Mouse (Mus musculus) leukemia stem cell, adult 10-12 weeks (primary cell): ENCODE results near the gene Gabbr1. TPM values are rescaled to one million over a fixed set of nuclear protein-coding genes. Genes with fewer than 3 reads are reported as not detected.

ENCODE experiments used
- polyA plus RNA-seq: library from polyadenylated mRNA; stranded (reverse); fragments of >175 nt; gene quantifications from 2 replicates; pipeline ENCODE4 v1.2.3, GENCODE M21; 2012; ENCODE audit warnings: low replicate concordance

Gene Gabbr1
- polyA plus RNA-seq = 15.3 and 37.9 TPM in 2 replicates

DNA sequence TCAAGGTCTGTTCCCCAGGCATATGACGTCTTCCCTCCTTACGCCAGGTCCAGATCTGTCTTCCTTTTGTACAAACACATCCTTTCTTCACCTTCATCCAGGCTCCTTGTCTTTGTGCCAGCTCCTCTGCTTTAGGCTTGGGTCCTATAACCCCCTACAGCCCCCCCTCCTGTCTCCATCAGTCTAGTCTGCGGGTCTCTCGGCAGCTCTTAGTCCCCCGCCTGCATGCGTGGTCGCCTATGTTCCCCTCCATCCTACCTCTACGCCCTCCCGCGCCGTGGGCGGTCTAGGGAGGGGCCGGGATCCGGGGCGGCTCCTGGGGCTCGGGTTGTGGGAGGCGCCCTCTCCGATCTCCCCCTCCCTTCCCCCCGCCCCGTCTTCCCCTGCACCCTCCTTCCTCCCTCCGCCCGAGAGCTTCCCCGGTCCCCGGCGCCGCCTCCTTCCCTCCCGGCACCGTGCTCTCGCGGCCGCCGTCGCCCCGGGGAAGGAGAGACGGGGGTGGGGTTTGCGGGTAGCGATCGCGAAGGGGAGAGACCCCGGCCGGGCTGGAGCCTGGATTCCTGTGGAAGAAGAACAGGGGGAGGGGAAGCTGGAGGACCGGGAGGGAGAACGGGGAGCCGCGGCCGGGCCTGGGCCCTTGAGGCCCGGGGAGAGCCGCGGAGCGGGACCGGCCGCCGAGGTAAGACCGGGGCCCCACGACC lies at the start of gene Gabbr1:
Gene Gabbr1 (plus strand): TSS at position 356 of the 701 bp plus-strand sequence.

DNA sequence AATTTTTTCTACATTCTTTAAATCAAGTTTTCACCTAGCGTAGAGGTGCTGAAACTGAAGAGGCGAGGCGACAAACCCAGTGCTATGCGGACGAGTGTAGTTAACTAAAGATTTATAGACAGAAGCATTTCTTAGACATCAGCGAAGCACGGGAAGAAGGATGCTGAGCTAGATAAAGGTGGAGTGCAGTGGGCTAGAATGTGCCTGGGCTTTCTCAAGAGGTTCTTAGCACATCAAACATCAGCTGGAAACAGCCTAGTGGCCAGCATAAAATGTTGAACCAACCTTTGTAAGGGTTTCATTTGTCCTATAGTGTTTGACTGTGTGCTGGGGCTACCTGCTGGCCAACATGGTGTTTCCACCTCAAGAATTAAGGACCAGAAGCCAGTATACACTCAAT lies 44.9 kb upstream of the Gabbr1 start, which contains the start of gene Zfp57:
Gene Zfp57 (plus strand): TSS at position 301 of the 400 bp plus-strand sequence.

DNA sequence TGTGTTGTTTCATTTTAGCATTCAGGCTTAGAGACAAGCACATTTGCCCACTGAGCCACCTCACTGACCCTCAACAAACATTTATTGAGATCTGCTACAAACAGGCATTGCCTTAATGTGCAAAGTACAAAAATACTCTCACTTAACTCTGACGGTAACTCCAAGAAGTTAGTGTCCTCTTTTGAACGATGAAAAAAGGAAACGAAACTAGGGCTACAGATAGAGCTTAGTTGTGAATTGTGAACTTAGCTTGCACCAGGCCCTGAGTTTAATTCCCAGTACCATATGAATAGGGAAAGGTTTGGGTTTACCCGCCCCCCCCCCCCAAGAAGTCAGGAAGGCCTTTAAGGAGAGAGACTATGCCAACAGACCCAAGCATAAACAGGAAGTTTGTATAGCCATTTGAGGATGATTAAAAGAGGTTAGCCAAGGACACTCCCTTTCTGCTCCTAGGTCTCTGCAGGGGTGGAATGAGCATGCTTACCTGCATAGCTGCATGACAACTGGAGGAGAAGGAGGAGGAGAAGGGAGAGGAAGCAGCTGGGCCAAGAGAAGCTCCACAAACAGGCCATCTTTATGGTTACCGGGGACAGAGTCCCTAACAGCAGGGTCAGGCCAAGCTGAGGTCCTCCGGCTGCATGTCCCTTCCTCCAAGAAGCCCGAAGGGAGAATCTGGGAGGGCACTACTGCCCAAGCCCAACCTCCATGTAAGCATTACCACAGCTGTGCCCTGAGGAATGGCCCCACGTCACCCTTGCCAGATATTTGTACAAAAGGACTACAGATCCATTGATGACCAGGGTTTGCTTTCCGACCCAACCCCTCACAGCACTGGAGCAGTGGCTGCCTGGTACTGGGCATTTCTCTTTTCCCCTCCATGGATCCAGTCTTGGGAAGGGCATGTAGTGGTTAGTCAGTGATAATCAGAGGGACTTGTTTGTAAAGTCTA lies 22.9 kb upstream of the Gabbr1 start, which contains the start of gene Mog:
Gene Mog (minus strand): TSS at position 771 of the 949 bp plus-strand sequence.

DNA sequence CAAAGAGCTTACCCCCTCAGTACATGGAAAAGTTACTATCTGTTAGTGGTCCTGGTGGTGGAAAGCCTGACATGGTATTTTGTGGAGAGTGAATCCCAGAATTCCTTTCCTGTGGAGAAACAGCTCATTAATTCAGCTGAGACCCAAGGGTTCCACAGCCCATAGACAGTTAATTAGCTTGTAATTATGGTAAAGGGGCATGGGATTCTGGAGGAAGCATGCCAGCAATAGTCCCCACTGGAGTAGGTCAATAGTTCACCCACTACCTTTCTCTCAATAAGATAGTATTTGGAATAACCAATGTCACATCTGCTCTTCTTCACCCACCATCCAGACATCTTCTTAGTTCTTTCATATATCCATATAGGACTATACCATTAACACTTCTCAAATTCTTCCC lies 42.6 kb downstream of the Gabbr1 start, which contains the start of gene Olfr90:
Gene Olfr90 (minus strand): TSS at position 101 of the 400 bp plus-strand sequence.

DNA sequence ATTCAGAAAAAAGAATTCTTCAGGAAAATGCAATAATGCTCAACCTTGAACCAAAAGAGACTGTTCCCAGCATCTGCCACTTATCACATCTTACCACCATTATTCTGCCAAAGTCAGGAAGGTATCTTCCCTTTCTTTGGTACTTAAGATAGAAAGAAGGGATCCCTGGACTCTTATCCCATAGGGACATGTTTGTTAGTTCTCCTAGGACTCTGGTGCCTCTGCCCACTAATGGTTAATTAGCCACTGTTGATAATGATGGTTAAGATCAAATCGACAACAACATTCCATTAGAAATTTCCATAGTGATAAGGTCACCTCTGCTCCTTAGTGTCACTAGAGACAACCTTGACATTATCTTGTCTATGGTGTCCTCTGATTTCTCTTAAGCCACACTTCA lies 52.4 kb downstream of the Gabbr1 start, which contains the start of gene Olfr91:
Gene Olfr91 (minus strand): TSS at position 101 of the 400 bp plus-strand sequence.

DNA sequence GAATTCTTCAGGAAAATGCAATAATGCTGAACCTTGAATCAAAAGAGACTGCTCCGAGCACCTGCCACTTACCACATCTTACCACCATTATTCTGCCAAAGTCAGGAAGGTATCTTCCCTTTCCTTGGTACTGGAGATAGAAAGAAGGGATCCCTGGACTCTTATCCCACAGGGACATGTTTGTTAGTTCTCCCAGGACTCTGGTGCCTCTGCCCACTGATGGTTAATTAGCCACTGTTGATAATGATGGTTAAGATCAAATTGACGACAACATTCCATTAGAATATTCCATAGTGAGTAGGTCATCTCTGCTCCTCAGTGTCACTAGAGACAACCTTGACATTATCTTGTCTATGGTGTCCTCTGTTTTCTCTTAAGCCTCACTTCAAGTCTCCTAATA lies 74.2 kb downstream of the Gabbr1 start, which contains the start of gene Olfr92:
Gene Olfr92 (minus strand): TSS at position 101 of the 400 bp plus-strand sequence.

Other genes starting within 250 kb of the Gabbr1 start
- gene H2-M10.6, start 233.8 kb upstream of the Gabbr1 start, polyA plus RNA-seq = not detected in 2 replicates
- gene Trim26, start 208.8 kb upstream of the Gabbr1 start, polyA plus RNA-seq = 19.6 and 19.7 TPM in 2 replicates
- gene Trim15, start 178.8 kb upstream of the Gabbr1 start, polyA plus RNA-seq = 0.34 and 0.50 TPM in 2 replicates
- gene Trim10, start 176.4 kb upstream of the Gabbr1 start, polyA plus RNA-seq = 9.5 and 47.5 TPM in 2 replicates
- not detected in 2 replicates for gene Trim40, start 155.8 kb upstream of the Gabbr1 start, polyA plus RNA-seq
- gene Trim31, start 147.8 kb upstream of the Gabbr1 start, polyA plus RNA-seq = not detected in 2 replicates
- gene Rnf39, start 103.0 kb upstream of the Gabbr1 start, polyA plus RNA-seq = 0.11 TPM in 1 of 2 replicates, not detected in the other
- gene Ppp1r11, start 94.2 kb upstream of the Gabbr1 start, polyA plus RNA-seq = 87.0 and 326 TPM in 2 replicates
- gene Znrd1, start 87.4 kb upstream of the Gabbr1 start, polyA plus RNA-seq = 1.0 and 4.8 TPM in 2 replicates
- 0.19 TPM in 1 of 2 replicates, not detected in the other for gene Znrd1as, start 87.4 kb upstream of the Gabbr1 start, polyA plus RNA-seq
- gene 2410137M14Rik, start 64.7 kb upstream of the Gabbr1 start, polyA plus RNA-seq = not detected in 2 replicates
- gene H2-M5, start 56.4 kb upstream of the Gabbr1 start, polyA plus RNA-seq = 0.07 TPM in 1 of 2 replicates, not detected in the other
- gene Zfp57, start 44.8 kb upstream of the Gabbr1 start, polyA plus RNA-seq = 0.12 and 0.82 TPM in 2 replicates
- gene Mog, start 22.6 kb upstream of the Gabbr1 start, polyA plus RNA-seq = not detected in 2 replicates
- gene Olfr90, start 42.5 kb downstream of the Gabbr1 start, polyA plus RNA-seq = not detected in 2 replicates
- gene Olfr91, start 52.3 kb downstream of the Gabbr1 start, polyA plus RNA-seq = not detected in 2 replicates
- not detected in 2 replicates for gene Olfr92, start 74.1 kb downstream of the Gabbr1 start, polyA plus RNA-seq
- not detected in 2 replicates for gene Olfr93, start 115.5 kb downstream of the Gabbr1 start, polyA plus RNA-seq
- gene Ubd, start 147.9 kb downstream of the Gabbr1 start, polyA plus RNA-seq = not detected in 2 replicates
- gene Olfr94, start 155.0 kb downstream of the Gabbr1 start, polyA plus RNA-seq = not detected in 2 replicates
- not detected in 2 replicates for gene Olfr95, start 167.2 kb downstream of the Gabbr1 start, polyA plus RNA-seq
- gene Olfr96, start 174.2 kb downstream of the Gabbr1 start, polyA plus RNA-seq = not detected in 2 replicates
- not detected in 2 replicates for gene Olfr97, start 191.4 kb downstream of the Gabbr1 start, polyA plus RNA-seq
- not detected in 2 replicates for gene Olfr98, start 217.8 kb downstream of the Gabbr1 start, polyA plus RNA-seq
- 0.33 and 1.7 TPM in 2 replicates for gene H2-M3, start 224.3 kb downstream of the Gabbr1 start, polyA plus RNA-seq
- gene Olfr99, start 237.5 kb downstream of the Gabbr1 start, polyA plus RNA-seq = not detected in 2 replicates